8 mouse cellular contexts compared by ENCODE assay signal in genomic region chr1:34167151-34168057, GRCm38 (mm10).
DNase-seq lines count a peak whose midpoint lies in the region; ATAC-seq lines count a peak whose summit lies in the region.

No protein-coding gene starts in this region.

- H3K27me3 ChIP-seq in liver, embryonic 11.5 days (replicated peaks; ENCODE audit: control insufficient read depth, insufficient read depth, low read length), result no peaks in the 10 kb centered on the region
- H3K27me3 ChIP-seq in lung, embryonic 15.5 days, result no peaks in the 10 kb centered on the region

- no peak overlapping the region for H3K4me2 ChIP-seq in liver, embryonic 11.5 days
- H3K4me2 ChIP-seq in lung, embryonic 15.5 days, result no peak overlapping the region

- no peak overlapping the region for H3K4me3 ChIP-seq in liver, embryonic 11.5 days (ENCODE audit: low read depth, low read length)
- no peak overlapping the region for H3K4me3 ChIP-seq in lung, embryonic 15.5 days

- H3K36me3 ChIP-seq in liver, embryonic 11.5 days (ENCODE audit: control insufficient read depth, insufficient read depth, low read length), result no peaks in the 10 kb centered on the region; the same call in 1 of the 2 replicates
- no peaks in the 10 kb centered on the region; the same call in 1 of the 2 replicates for H3K36me3 ChIP-seq in lung, embryonic 15.5 days

- no peak overlapping the region for H3K9ac ChIP-seq in liver, embryonic 11.5 days (ENCODE audit: low read depth, low read length)
- H3K9ac ChIP-seq in lung, embryonic 15.5 days, result no peak overlapping the region

- DNase-seq in cerebellum, adult 18-20 months, result peak; percentile 42
- DNase-seq in cerebellum, adult 11 months, result no peak
- peak; percentile 23 for DNase-seq in liver
- no peak for DNase-seq in liver, embryonic 11.5 days (ENCODE audit: low spot score)
- peak; percentile 77 to 81 for DNase-seq in heart, adult 9 months (ENCODE audit: low spot score in 2 of 2)
- no peak for DNase-seq in spleen, adult 12 weeks (ENCODE audit: low spot score)
- DNase-seq in spleen, postnatal 14 days (ENCODE audit: low spot score in 2 of 2), result no peak

- H3K4me1 ChIP-seq in liver, embryonic 11.5 days (replicated peaks; ENCODE audit: control insufficient read depth, insufficient read depth, low read length), result no peaks in the 10 kb centered on the region
- H3K4me1 ChIP-seq in lung, embryonic 15.5 days, result 0 out of 2 replicates have a peak, but pooled peaks cover 5% of the 10 kb centered on the region

- WGBS in liver, embryonic 11.5 days, result 71% methylated on average over 19 of the region's 19 CpGs
- WGBS in lung, embryonic 15.5 days, result 39% methylated on average over 19 of the region's 19 CpGs

- no peak for ATAC-seq in liver, embryonic 11.5 days (replicated peaks; ENCODE audit: low FRiP score)
- peak; percentile 62; the same call in 1 of the 2 replicates for ATAC-seq in lung, embryonic 15.5 days (ENCODE audit: borderline replicate concordance, extremely low read depth, low FRiP score, low TSS enrichment)

- no peak overlapping the region for H3K27ac ChIP-seq in liver, embryonic 11.5 days (ENCODE audit: low read depth, low read length)
- H3K27ac ChIP-seq in lung, embryonic 15.5 days, result no peak overlapping the region

- no peaks in the 10 kb centered on the region for H3K9me3 ChIP-seq in liver, embryonic 11.5 days (ENCODE audit: control insufficient read depth, low read length)
- no peaks in the 10 kb centered on the region for H3K9me3 ChIP-seq in lung, embryonic 15.5 days

Comparison
In these comparisons a context has a peak if more than half of its experiments do, and no peak if none do; other contexts are left out.
1. DNase-seq: peak in cerebellum, adult 18-20 months (2 of 2), liver (single experiment) and heart, adult 9 months (2 of 2); none in cerebellum, adult 11 months (single experiment), liver, embryonic 11.5 days (single experiment), spleen, adult 12 weeks (single experiment) and spleen, postnatal 14 days (0 of 2).